Mouse (Mus musculus): ENCODE measurements around the gene Cnn1.

GRCm38 (mm10) chr9:22092746-22093145, 6.3 kb upstream of the Cnn1 start:
- TF ChIP-seq CTCF (IDR thresholded peaks at IDR 0.05; ENCODE audit: borderline replicate concordance, extremely low read depth, insufficient read depth, insufficient read length), result no peak
- TF ChIP-seq POLR2A (IDR thresholded peaks at IDR 0.05; ENCODE audit: borderline replicate concordance, extremely low read depth, insufficient read depth, insufficient read length, poor library complexity, severe bottlenecking), result no peak
